Mouse (Mus musculus): ENCODE measurements at regions not wholly inside any gene's neighbourhood (a gene's known extent, or its start where the extent isn't known, plus 50 kb on each side); places are given as distances from the start of the nearest gene placed in this dataset.

GRCm38 (mm10) chr12:77783909-77784308 lies 410.1 kb upstream of the Gm6657 start:
- TF ChIP-seq CTCF (IDR thresholded peaks at IDR 0.05; ENCODE audit: borderline replicate concordance, control insufficient read depth, extremely low read depth, insufficient read depth, low read length, poor library complexity) (no peak), POLR2A (IDR thresholded peaks at IDR 0.05; ENCODE audit: control insufficient read depth, extremely low read depth, insufficient read depth, low read length, poor library complexity) (no peak)
